Mouse (Mus musculus) small intestine, adult 2 months (tissue): ENCODE data around the gene Rplp2. TPM values are rescaled to one million over a fixed set of nuclear protein-coding genes. Genes with fewer than 3 reads are reported as not detected.

ENCODE experiments used
- H3K27ac ChIP-seq: fragments of 200-500 bp; 2 replicates; pipeline ENCODE4 v1.5.1; 2012; ENCODE audit warnings: low read depth, low read length, control low read depth, inconsistent platforms; ENCODE audit not compliant: insufficient read depth
- H3K27me3 ChIP-seq: fragments of 200-500 bp; 2 replicates; pipeline ENCODE4 v1.6.1; 2012; ENCODE audit warnings: mild to moderate bottlenecking, moderate library complexity, low read length, inconsistent platforms; ENCODE audit not compliant: control insufficient read depth, insufficient read depth
- H3K36me3 ChIP-seq: fragments of 200-500 bp; 2 replicates; pipeline ENCODE4 v1.6.1; 2012; ENCODE audit warnings: mild to moderate bottlenecking, low read length, control low read depth, inconsistent platforms; ENCODE audit not compliant: control insufficient read depth, insufficient read depth
- H3K4me1 ChIP-seq: fragments of 200-500 bp; 2 replicates; pipeline ENCODE4 v1.6.1; 2012; ENCODE audit warnings: low read length, inconsistent platforms, mixed read lengths; ENCODE audit not compliant: control insufficient read depth, insufficient read depth, insufficient read length
- H3K4me3 ChIP-seq: fragments of 200-500 bp; 2 replicates; pipeline ENCODE4 v1.5.1; 2012; ENCODE audit warnings: low read depth, mild to moderate bottlenecking, control low read depth, inconsistent platforms, low read length, moderate library complexity
- CTCF ChIP-seq: fragments of 200-500 bp; IDR thresholded peaks from 2 replicates; pipeline ENCODE4 v1.5.1; 2012; ENCODE audit warnings: low read depth, mild to moderate bottlenecking, control low read depth, inconsistent platforms, low read length, moderate library complexity, mixed read lengths; ENCODE audit not compliant: insufficient replicate concordance, insufficient read length; ENCODE audit errors: extremely low read depth
- POLR2A ChIP-seq: fragments of 200-500 bp; IDR thresholded peaks from 2 replicates; pipeline ENCODE4 v1.6.1; 2012; ENCODE audit warnings: low read depth, mild to moderate bottlenecking, control low read depth, inconsistent platforms, low read length, moderate library complexity
- WGBS: fragments of 180-500 bp; shearing (Covaris S2); methylation state at CpG from one replicate; pipeline ENCODE4 v1.1.7; 2018; 5-methylcytosine and 5-hydroxymethylcytosine counted together
- polyA plus RNA-seq: library from polyadenylated mRNA; depleted of rRNA; stranded (reverse); fragments of >200 nt; gene quantifications from 2 replicates; pipeline ENCODE4 v1.2.3, GENCODE M21; 2012

Rplp2 gene
- polyA plus RNA-seq, 1 experiment, result 441 TPM

DNA sequence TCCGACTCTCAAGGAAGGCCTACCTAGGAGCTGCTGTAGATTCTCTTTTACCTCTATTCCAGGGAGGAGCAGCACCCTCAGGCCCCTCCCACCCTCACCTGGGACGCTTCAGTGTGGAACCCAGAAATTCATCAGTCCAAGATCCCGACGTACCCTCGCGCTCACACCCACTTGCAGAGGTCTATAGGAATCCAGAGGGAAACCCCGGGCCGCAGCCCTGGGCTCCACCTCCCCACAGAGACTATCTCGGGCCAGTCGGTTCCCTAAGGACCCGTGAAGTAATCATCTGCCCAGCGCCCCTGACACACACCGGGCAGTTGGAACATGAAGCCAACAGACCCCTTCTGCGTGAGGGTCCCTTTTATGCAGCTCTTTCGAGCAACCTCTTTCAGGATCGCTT is 33.8 kb upstream of the Rplp2 start:
- no peak for TF ChIP-seq POLR2A
- no peak for TF ChIP-seq CTCF
- Histone ChIP-seq H3K27ac (peak overlapping the region; percentile 69), H3K27me3 (no peaks in the 10 kb centered on the region), H3K4me3 (peak overlapping the region; percentile 75), H3K36me3 (peaks cover 5% of the 10 kb centered on the region), H3K4me1 (peaks cover 15% of the 10 kb centered on the region)
- WGBS, result 4% methylated on average over 16 of the region's 16 CpGs

DNA sequence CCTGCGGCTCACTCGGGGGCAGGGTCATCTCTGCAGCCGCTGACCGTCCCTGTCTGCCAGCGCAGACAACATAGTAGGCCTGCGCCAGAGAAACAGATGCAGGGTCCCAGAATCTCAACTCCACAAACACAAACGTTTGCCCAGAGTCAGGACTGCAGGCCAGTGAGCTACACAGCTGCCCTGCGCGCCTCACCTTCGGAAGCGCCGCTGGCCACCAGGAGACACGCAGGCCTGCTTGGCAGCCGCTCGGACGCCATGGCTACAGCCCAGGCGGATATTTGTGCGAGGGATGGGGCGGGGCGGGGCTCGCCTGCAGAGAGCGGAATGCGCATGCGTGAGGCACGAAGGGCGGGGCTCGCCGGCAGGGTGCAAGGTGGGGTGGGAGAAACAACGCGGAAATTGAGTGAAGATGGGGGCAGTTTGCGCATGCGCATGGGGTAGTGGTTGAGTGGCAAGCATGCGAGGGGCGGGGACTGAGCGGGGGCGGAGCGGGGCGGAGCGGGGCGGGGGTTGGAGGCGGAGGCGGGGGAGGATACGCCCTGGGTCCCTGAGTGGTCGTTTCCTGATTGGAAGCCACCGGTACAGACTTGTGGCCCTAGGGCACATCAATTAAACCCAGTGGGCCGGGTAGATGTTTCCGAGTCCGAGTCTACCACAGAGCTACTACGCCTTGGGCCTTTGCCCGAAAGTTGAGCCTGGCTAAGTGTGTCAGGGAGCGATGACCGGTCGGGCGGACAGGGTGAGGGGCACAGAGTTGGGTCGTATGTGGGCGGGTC is 33.2 kb upstream of the Rplp2 start, which contains the start of gene Gatd1:
Gene Gatd1 (minus strand): TSS at position 328 of the 776 bp plus-strand sequence.
- peaks cover 5% of the 10 kb centered on the region for H3K36me3 ChIP-seq
- H3K27me3 ChIP-seq, result no peaks in the 10 kb centered on the region
- WGBS, result 1% methylated on average over 56 of the region's 56 CpGs
- H3K4me1 ChIP-seq, result peaks cover 18% of the 10 kb centered on the region
- TF ChIP-seq CTCF (no peak), POLR2A (peak; percentile 86)
- H3K4me3 ChIP-seq, result peak within 1 kb of the TSS; percentile 92
- peak within 1 kb of the TSS; percentile 96 for H3K27ac ChIP-seq

DNA sequence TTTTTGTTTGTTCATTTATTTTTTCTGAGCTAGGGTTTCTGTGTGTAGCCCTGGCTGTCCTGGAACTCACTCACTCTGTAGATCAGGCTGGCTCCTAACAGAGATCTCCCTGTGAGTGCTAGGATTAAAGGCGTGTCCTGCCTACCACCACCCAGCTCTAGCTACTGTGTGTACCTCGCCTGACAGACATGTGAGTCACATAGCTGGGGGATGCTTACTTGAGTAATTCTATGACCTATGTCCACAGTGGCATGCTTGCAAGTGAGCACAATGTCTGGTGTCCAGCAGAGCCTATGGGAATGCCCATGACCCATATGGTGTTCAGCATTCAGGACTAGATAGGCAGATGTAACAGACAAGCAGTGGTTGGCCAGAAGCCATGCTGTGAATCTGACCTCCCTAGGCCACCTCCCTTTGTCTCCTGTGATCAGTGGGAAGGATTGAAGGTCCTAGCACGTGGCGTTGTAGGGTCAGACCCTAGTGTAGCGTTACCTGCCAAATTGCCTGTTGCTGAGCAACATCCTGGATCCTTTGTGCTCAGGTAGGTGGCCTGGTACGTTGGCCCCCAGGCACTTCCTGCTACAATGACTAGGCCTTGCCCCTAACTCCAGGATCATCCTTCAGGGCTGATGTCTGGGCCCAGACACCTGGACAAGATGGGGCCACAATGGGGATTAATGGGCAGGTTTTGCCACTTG is 30.9 kb upstream of the Rplp2 start:
- Histone ChIP-seq H3K4me3 (no peak overlapping the region), H3K27me3 (no peaks in the 10 kb centered on the region), H3K36me3 (0 out of 2 replicates have a peak, but pooled peaks cover 2% of the 10 kb centered on the region), H3K27ac (0 out of 2 replicates have a peak overlapping the region, but pooled peaks have one; percentile 1), H3K4me1 (peaks cover 18% of the 10 kb centered on the region; the same call in 1 of the 2 replicates)
- WGBS, result 84% methylated on average over 6 of the region's 6 CpGs
- TF ChIP-seq POLR2A, result no peak
- no peak for TF ChIP-seq CTCF

DNA sequence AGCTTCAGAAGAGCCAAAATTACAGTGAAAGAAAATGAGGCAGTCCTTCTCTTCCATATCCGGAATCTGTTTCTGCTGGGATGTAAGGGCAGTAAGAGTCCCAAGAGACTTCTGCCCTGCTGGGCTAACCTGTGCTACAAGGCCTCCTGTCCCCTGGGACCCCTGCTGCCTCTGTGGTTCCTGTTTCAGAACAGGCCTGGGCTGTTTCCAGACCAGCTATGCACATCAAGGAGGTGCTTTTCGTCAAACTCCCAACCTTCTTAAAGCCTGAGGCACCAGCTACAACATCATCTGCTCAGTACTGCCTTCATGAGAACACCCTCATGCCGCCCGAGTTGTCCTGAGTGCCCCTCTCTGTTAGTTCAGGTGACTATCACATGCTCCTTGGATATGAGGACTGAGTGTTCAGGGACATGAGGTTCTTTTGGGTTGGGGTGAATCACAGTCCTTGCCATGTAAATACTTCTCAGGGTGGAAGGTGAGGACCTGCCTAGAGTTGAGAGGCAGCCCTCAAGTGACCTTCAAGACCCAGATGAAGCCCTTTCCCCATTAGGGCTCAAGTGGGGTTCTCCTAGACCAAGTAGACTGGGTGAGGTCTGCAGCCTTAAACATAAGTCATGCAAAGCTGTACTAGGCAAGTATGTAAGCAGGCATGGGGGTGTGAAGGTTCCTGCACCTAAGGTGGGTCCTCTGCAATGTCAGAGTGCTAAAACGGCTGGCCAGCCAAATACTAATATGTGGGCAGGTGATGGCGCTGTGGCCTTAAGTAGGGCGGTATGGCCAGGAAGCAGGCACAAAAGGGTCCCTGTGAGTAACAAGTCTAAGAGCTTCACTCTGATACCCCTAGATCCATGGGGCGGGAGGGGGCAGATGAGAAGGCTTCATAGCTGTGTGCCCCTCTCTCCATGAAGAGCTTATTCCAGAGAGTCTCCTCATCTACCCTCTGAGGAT is 29.2 kb upstream of the Rplp2 start:
- H3K36me3 ChIP-seq, result no peaks in the 10 kb centered on the region
- TF ChIP-seq CTCF, result peak; percentile 24; the same call in 1 of the 2 replicates
- TF ChIP-seq POLR2A, result no peak
- peak overlapping the region; percentile 91 for H3K27ac ChIP-seq
- 84% methylated on average over 8 of the region's 8 CpGs for WGBS
- H3K27me3 ChIP-seq, result no peaks in the 10 kb centered on the region
- H3K4me3 ChIP-seq, result no peak overlapping the region
- peaks cover 18% of the 10 kb centered on the region; the same call in 1 of the 2 replicates for H3K4me1 ChIP-seq

DNA sequence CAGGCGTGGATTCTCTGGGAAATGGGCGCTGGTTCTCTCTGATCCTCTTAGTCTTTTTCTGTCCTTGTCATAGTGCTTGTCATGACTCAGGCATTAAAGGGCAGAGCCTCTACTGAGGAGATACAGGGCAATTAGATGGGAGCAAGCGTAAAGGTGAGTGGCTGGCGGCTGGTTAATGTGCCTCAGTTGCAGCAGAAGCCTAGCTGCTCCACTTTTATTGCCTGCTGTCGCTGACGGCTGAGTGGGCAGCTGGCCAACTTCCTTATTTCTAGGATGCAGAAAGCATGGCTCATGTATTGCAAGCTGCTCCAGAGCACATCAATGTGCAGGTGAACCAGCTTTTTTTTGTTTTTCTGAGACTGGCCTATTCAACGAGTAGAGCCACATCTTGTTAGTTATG is 28.2 kb upstream of the Rplp2 start:
- Histone ChIP-seq H3K36me3 (no peaks in the 10 kb centered on the region), H3K4me1 (peaks cover 18% of the 10 kb centered on the region; the same call in 1 of the 2 replicates), H3K27ac (peak overlapping the region; percentile 91), H3K27me3 (no peaks in the 10 kb centered on the region), H3K4me3 (no peak overlapping the region)
- 17% methylated on average over 7 of the region's 7 CpGs for WGBS
- TF ChIP-seq CTCF (no peak), POLR2A (no peak)

DNA sequence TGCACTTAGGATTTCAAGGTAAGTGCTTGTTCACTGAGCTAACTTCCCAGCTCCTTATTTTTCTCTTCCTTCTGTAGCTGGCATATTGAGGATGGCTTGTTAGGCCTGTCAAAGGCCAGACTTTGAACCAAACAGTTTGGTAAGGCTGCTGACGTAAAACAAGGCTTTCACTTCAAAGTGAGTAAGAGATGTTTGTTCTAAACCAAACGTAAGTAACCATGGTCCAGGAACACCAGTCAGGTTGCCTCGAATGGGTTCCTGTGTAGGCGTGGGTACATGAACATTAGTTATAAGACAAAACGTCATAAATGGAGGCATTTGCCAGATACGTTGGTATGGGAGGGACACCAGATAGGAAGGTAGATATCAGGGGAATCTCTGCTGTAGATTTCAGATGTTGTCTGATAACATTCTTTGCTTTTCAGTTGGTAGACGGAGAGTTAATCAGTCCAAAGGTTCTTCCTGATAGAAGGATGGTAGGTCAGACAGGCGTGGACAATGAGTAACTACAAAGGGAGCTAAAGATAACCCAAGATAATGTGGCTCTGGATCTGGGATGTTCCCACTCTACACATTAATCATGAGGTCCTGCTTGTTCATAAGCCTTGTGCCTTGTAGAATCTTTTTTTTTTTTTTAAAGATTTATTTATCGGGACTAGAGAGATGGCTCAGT is 27.0 kb upstream of the Rplp2 start:
- Histone ChIP-seq H3K27ac (peak overlapping the region; percentile 65), H3K36me3 (no peaks in the 10 kb centered on the region), H3K27me3 (no peaks in the 10 kb centered on the region), H3K4me3 (no peak overlapping the region), H3K4me1 (peaks cover 16% of the 10 kb centered on the region; the same call in 1 of the 2 replicates)
- TF ChIP-seq CTCF (no peak), POLR2A (no peak)
- WGBS, result 30% methylated on average over 9 of the region's 9 CpGs
